Mouse (Mus musculus) stomach, postnatal 0 days (tissue): Measurements from ENCODE around the gene Gtpbp10.

Source experiments
- CTCF ChIP-seq: IDR thresholded peaks from 2 replicates; pipeline ENCODE4 v1.5.1; 2016; ENCODE audit warnings: antibody characterized with exemption, low read depth, mild to moderate bottlenecking, moderate library complexity
- EP300 ChIP-seq: optimal IDR thresholded peaks from 2 replicates; pipeline ENCODE3; 2016; ENCODE audit warnings: antibody characterized with exemption

DNA sequence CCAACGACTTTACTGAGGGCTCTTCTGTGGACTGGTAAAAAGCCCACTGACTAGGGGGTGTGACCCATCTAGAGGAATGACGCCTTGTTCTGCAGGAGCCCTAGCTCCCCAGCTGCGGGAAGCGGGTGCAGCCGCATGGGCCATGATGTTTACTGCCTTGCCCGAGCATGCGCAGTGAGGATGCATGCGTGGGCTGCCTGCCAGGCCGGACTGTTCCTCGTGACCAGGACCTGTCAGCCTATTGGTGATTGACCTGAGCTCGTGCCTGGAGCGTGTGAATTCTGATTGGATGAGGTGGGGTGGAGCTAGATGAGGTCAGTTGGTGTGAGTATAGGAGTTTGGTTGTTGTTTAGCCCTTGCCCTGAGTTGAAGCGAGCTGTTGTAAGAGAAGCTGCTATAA is 54.9 kb downstream of the Gtpbp10 start:
- TF ChIP-seq CTCF: no peak
- TF ChIP-seq EP300: no peak
